Mouse (Mus musculus) ovary, postnatal 36 days (tissue): ENCODE data around the gene Ddx1.

Source experiments
- DNase-seq: peaks from one replicate; pipeline ENCODE4 v3.0.0; 2022; ENCODE audit warnings: low spot score, mixed read lengths

Ddx1 gene

DNA sequence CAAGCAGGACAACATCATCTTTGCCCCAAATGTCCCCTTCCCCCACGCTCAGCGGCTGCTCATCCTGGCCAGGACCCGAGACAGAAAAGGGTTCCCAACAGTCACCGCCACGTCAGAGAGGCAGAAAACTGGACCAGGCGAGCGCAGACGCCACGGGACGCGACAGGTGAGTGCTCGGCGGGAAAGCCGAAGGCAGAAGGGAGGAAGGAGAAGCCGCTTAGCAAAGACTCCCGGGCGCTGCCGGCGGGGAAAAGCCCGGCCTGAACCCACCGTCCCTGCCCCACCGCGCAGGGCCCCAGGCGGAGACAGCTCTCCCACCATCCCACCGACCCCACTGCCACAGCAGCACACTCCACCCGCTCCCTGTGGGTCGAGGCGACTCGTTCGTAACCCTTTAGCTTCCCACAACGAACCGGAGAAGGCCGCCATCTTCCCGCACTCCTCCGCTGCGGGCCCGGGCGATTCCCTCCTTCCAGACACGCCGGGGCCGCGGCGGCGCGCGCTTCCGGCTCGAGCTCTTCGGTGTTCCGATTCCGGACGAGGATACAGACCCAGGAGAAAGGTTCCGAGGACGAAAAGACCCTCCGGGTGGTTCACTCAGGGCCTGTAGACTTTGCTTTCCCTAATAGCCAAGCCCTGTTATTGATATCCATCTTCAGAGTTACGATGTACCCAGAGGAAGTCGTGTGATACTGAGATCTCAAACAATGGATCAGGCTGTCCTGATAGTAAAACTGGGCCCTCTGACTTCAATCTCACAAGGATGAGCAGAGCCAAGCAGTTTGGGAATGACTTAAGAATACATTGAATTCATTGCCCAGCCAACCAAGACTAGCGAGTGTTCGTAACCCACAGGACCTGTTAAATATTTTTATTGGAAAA lies at the start of gene Ddx1:
TSS of gene Ddx1 (minus strand) at position 523 of the 882 bp plus-strand sequence.
- peak; percentile 80 for DNase-seq

DNA sequence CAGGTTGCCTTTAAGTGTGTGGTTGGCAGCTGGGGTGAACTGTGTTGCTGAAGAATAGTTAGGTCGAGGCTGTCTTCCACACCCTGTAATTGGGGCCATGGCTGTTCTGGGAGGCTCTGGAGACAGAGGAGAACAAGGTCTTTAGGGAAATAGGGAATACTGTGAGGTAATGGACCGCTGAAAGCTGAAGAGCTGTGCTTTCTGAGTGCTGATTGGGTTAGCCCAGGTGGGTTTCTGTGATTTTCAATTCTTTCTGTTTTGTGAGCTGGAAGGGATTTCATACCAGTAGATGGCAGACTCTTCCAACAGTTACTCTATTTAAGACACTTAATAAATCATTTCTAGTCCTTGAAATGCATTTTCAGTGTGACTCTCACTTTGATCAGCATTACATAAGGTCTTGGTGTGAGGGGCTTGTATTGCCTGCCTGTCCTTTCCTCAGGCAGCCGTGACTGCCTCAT lies 44.4 kb upstream of the Ddx1 start:
- no peak for DNase-seq

DNA sequence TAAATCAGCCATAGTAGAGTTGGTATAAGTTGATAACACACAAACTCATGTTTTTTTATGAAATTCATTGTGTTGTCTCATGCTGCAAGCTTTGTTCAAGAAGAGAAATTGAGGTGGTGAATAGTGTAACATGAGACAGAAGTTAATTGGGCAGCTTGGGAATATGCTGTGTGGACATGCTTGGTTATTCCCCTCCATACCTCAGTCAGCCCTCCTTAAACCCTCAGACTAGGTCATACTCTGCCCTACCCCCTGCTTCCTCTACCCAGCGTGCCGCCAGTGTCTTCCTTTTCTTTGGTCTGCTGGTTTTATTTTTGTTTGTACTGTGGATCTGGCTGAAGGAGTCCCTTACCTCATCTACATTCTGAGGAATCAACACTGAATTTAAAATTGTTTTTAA lies 42.4 kb upstream of the Ddx1 start:
- no peak for DNase-seq

DNA sequence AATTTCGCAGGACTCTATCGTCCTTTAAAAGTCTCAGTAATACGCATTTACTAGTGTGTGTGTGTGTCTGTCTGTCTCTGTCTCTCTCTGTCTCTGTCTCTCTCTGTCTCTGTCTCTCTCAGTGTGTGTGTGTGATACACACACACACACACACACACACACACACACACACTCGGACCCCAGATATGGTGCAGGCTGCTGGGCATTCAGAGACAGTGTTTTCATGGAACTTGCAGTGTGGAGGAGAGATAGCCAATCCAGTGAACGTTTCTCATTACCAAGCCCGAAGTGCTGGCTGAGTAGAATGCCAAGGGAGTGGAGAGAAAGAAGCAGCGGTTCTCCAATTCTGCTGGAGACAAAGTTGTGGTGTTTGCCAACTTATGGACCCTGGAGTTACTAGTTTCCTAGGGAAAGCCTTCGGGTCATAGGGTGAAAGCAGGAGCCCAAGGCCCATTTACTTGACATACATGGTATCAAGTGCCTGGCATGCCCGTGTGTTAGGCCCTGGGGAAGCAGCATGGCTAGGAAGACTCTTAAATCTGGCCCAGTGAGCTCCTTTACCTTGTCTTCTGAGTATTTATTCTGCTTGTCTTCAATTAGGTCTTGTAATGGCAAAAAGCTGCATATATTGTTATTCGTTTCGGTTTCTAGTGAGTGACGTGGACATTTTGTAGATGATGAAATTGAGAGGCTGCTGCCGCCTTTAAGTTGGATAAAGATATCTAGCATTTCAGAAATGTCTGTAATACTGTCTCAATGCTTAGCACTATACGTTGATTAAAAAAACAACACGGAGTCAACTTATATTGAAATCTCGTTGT lies 20.8 kb upstream of the Ddx1 start:
- DNase-seq: no peak

DNA sequence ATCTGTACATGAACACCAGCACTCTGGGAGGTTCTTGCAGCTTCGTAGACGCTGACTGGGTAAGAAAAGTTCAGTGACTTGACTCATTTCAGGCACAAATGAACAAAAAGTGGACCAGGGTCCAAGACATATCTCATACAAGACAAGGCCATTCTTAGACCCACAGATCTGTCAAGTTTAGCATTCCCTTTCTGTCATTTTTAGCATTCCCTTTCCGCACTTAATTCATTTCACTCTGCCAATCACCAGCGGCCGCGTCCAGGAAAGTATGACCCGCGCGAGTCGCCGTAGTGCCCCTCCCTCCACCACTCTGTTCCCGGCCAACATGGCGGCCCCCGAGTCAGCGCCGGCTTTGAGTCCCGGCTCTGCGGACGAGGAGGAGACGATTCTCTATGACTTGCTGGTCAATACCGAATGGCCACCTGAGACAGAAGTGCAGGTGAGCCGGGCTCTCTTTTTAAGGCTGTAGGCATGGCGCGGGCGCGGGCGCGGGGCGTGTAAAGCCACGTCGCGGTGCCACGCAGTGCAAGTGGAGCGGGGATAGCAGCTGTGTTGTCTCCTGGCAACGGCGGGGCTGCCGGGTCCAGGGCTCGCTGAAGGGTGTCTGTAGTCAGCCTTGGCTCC lies 19.9 kb upstream of the Ddx1 start, which contains the start of gene Nbas:
TSS of gene Nbas (plus strand) at position 308 of the 624 bp plus-strand sequence.
- DNase-seq: peak; percentile 85

DNA sequence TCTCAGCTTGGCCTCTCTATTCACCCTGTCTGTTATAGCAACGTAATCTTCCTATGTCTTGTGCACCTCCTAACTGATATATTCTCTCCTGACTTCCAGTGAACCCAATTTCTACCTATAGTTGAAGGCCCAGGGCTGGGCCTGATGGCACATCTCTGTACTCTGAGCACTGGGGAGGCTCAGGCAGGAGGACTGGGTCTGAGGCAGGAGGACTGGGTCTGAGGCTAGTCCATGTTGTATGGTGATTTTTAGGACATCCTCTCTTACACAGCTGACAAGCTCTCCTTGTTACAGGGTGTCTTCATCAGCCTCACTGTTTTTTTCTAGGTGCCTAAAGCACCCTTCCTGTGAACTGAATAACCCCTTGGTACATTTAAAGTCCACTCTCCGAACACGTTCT lies 19.4 kb upstream of the Ddx1 start:
- no peak for DNase-seq

DNA sequence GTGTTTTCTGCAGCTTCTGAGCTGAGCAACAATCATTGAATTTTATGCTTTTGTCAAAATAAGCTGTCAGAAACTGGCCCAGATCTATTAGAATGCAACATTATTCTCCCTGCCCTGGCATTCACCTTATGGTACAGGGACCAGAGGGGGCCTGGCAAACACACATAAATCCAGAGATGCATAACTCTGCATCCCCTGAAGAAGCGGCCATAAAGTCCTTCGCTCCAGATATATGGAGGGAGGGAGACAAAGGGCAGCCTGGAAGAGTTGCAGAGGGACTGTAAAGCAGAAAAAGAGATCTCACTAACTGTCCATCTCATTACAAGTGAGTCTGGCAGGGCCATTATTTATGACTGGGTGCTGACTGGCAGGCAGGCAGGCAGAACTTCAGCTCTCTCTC lies 6.7 kb upstream of the Ddx1 start:
- DNase-seq: no peak

DNA sequence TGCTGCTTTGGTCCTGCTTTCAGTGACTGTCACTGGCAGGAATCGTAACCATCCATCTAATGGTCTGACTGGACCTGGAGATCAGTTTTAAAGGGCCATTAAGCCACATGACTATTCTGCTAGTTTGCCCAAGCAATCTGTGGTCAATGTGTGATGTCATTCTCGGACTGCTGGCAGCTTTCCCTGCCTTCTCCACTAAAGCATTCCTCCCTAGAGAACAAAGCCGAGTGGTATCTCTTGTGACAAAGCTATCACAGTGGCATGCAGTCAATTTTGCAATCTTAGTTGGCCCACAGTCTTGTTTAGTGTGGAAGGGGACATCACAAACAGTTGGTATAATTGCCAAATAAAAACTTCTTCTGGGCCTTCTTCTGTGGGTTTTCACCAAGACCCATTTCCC lies 6.1 kb upstream of the Ddx1 start:
- no peak for DNase-seq

DNA sequence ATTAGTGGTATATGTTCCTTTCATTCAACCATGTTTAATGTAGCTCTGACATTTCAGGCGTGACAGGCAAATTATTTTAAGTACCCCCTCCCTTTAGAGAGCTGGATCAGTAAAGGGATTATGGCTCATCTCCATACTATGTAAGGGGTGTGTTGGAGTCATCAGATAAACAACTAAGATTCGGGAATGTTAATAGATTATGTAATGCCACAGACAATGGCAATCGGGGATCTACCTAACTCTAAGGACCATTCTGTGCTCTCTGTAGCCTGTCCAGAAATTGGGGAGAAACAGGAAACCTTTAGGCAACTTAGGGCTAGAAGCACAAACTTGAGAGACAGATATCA lies 533 bp upstream of the Ddx1 start:
- DNase-seq: no peak

DNA sequence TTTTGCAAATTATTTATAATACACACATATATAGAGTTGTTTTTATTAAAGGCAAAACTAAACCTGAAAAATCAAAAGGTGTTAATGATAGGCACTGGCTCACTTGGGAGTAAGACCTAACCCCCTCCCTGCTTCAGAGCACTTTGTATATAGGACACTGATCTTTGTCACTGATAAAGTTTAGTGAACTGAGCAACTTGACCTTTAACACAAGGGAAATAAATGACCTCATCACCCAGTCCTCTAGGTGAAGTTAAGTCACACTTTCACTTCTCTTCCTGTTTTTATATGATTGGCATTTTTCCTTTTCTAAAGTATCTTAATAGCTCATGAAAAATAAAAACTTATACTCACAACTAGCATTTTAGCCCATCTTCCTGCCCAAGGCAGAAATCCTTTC lies 6.6 kb downstream of the Ddx1 start:
- no peak for DNase-seq

DNA sequence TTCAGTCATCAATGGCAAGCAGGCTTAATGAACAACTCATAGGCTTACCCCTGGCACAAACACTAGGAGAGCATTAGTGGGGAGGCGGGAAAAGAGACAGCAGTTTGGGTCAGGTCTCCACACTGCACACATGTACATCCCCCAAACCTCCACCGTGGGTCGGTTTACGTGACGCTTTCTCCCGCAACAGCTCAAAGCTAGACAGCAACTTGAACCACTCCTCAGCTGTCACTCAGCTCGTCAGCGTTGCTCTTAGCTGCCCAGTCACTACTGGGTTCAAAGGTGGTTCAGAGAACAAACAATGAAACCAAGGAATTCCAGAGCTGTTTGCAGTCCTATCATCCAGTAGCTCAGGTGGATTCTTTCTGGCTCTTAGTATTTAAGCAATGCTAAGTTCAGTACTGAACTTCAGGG lies 30.9 kb downstream of the Ddx1 start:
- DNase-seq: no peak

DNA sequence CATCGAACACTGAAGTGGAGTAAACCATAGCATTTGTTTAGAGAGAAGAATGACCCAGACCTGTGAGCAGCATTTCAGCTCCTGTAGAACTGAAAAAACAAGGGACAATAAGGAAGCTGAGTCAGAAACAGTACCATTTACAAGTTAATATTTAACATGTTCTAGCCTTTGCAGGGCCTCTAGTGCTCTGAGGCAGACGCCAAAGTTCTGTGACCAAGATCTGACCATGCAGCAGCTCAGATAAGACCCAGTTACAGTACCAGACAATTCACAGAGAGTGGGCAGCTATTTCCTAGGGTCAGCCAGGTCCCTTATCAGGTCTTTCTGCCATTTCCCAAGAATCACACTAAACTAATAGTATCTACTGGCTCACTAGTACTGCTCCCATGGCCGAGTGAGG lies 31.4 kb downstream of the Ddx1 start:
- DNase-seq: no peak

DNA sequence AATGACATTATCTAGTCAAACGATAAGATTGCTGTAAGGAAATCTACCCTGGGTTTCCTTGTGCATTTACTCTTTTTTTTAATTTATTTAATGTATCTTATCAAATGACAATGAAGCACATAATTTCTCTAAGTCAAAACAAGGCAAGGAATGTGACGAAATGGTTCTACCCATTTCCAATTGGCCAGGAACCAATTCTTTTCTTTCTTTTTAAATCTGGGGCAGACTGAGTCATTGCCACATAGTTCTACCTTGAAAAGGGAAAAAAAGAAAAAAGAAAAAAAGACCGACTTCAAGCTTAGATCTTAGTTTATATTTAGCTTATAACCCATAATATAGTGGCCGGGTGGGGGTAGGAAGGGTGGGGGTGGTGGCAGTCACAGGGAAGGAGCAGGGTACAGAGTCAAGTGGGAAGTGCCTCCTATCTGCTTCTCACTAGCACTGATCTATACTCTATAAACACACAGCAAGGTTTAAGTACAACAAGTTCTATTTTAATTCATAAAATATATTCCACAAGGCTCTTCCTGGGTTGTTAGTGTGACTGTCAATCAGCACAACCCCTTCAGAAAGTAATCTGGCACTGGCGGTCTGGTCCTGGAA lies 32.4 kb downstream of the Ddx1 start:
- no peak for DNase-seq

DNA sequence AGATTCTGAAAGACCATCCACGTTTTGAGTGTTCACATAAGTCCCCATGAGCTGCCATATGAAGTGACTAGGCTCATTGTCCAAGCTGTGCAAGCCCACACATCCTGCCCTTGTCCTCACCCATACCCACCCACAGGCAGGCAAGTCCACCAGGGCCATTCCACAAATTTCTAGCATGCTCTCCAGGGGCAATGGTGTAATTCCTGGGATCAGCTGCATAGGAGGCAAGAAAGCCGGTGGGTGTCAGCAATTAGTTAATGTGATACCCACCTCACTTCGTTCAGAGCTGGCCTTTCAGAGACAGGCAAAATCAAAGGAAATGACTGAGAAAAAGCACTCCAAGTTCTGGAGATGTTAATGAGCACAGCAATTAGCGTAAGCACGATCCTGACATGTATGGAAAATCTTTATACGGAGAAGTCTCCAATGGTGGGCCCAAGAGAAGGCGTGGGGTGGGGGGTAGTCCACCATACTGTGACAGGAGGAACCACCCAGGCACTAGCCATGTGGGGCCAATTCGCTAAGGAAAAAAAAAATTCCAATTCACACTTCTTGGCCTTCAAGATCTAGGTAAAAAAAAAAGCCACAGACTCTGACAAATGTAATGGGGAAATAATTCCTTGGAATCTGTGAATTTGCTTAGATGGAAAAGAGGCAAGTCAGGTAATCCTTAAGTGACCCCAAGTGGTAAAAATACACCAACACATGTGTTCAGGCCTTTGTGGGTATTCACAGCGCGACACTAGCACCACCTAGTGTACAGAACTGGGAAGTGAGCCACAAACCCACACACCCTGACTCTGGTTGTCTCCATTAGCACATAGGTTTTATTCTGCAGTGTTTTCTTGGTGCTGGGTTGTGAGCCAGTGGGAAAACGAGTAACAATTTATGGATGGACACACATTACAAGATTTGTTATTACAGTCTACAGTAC lies 34.4 kb downstream of the Ddx1 start:
- peak; percentile 77 for DNase-seq

DNA sequence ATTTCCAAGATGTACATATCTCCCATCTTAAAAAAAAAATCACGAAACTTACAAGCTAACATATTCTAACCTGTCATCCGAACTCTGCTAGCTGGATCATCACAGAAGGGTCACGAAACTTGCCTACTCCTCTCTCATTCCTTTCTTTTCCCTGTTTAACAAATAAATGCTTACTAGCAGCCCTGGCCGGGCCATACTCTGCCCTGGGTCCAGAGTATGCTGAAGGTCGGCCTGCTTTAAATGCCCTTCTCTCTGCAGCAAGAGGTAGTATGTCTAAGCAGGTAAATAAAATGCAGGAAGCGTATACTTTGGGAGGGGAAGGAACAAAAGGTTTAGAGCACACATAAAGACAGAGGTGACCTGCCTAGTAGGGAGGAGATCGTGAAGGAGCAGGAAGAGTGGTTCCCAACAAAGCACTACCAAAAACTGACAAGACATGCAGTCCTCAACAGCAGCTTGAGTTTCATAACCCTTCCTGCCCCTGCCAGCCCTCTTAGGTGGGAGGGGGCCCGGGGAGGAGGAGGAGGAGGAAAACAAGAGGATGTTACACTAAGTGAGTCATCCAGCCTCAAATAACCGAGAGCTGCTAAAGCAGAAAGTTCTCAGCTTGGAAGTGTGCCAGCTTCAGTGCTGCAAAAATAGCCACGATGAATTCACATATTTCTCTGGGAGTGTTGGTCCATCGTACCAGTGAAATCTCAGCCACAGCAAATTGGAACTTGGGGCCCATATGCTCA lies 37.1 kb downstream of the Ddx1 start:
- peak; percentile 36 for DNase-seq

DNA sequence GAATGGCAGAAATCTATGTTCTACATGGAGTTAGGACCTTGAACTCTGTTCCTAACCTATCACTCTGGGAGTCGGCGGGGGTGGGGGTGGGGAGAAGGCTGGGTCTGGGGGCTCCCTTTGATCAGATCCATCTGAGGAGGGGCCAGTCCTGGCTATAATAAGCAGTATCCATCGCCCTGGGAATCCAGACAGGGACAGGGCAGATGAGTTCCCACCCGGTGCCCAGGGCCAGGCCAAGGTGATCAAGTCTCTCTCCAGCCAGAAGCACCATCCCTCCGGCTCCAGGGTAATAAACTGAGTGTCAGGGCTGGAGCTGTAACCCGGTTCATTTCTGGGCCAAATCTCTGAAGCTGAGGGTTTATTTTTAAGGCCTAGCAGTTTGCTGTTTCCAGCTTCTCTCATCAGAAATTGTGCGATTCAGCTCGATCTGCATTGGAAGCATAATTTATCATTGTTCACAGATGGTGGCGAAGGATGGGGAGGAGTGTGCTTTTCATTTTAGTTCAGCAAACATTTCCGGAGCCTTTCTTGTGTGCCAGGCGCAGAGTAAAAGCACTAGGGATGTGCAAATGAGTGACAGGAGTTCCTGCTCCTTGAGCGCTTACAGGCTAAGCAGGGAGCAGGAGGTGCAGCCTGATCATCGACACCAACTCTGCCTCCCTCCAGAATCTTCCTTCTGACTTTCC lies 39.2 kb downstream of the Ddx1 start:
- no peak for DNase-seq

DNA sequence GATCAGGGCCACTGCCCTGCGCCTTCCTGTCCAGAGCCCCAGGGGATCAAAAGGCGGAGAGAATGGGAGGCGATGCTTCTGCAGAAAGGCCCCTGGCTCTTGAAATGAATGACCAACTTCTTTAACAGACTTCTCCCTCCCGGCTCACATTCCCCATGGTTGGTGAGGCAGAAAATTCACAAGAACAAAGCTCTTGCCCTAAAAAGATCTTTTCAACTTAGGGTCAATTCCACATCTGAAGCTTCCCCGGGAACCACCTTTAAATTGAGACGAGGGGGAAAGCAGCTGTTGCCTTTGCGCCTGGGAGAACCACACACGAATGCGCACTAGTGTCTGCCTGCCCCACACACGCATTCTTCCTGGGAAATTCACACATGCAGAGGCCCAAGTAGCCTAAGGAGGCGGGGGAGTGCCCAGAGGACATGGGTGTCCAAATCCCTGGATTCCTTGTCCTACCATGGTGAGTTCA lies 40.0 kb downstream of the Ddx1 start:
- no peak for DNase-seq

DNA sequence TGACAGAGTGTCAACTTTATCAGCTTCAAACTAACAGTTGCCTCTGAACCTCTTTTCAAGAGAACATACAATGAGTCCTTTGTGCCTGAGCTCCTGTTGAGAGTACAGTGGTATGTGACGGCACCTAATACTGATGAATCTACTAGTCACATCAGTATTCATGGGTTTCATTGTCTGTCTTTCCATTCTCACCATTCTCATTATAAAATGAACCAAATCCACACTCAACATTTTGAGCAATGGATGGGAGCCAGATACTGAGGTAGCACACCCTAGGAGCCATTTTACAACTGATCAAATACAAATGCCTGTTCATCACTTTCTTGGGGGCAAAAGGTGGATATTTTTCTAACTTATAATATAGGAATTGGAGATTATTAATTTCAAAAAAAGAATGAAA lies 40.5 kb downstream of the Ddx1 start:
- DNase-seq: no peak

DNA sequence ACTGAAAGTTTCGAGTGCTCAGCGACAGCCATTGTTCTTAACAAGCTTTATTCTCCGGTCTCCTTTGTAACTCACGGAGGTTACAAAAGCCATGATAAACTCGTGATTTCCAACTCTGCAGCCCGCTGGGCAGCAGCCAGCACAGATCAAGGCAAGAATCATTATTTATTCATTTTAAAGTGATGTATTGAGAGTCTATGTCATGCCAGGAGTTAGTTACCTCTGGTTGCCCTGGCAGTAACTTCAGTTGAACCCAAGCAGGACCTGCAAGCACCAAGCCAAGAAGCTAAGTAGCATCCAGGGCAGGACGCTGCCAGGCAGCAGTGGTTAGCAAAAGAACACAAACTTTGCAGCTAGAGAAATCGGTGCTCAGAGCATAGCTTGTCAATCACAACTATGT lies 41.9 kb downstream of the Ddx1 start:
- no peak for DNase-seq

DNA sequence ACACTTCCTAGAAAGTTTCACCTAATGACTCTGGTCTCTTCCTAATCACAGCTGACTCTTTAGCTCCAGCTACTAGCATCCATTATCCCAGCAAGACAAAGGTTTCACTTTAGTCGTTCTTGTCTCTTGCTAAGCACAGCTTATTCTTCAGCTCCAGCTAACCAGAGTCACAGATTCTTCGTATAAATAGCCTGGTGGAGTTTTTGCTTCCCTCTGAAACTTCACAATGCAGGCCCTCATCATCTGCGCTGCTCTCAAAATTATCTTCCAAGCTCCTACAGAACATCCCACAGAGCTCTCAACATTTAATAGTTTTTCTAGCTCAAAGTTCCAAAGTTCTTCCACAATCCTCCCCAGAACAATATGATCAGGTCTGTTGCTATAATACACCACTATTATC lies 43.3 kb downstream of the Ddx1 start:
- no peak for DNase-seq
